ENCODE assay signal across 17 mouse cellular contexts in genomic region chr1:133350210-133350609, GRCm38 (mm10). TPM values are rescaled to one million over a fixed set of nuclear protein-coding genes. Genes with fewer than 3 reads are reported as not detected.
"Had no signal": no experiment of that assay in that cellular context is flagged by ENCODE, and none has a peak within 500 bp of the region (broad histone marks: within the 10 kb centered on the region; RNA-seq: fewer than 3 reads in every experiment).

TSS of gene Ren1 (plus strand) at chr1:133350510.

- H3K9me3 ChIP-seq: intestine, embryonic 15.5 days; limb, embryonic 10.5 days; liver, embryonic 15.5 days; neural tube, embryonic 12.5 days had no signal

- H3K9ac ChIP-seq: intestine, embryonic 15.5 days; liver, embryonic 15.5 days; neural tube, embryonic 12.5 days had no signal

- H3K36me3 ChIP-seq: intestine, embryonic 15.5 days; limb, embryonic 10.5 days; liver, embryonic 15.5 days; neural tube, embryonic 12.5 days had no signal

- ATAC-seq: intestine, embryonic 15.5 days; lung, postnatal 0 days had no signal

- H3K4me3 ChIP-seq: intestine, embryonic 15.5 days; left cerebral cortex, adult 2 months; limb, embryonic 10.5 days; liver, embryonic 15.5 days; neural tube, embryonic 12.5 days had no signal

- H3K4me1 ChIP-seq: neural tube, embryonic 12.5 days had no signal

- H3K27me3 ChIP-seq: intestine, embryonic 15.5 days; neural tube, embryonic 12.5 days had no signal

- H3K4me2 ChIP-seq: intestine, embryonic 15.5 days; liver, embryonic 11.5 days; liver, embryonic 15.5 days; neural tube, embryonic 12.5 days had no signal

- H3K27ac ChIP-seq: intestine, embryonic 15.5 days; left cerebral cortex, adult 2 months; limb, embryonic 10.5 days; liver, embryonic 15.5 days; neural tube, embryonic 12.5 days had no signal

- DNase-seq: lung, adult 2 months; lung, postnatal 36 days; midbrain, embryonic 14.5 days; thymus, adult 18-20 months; thymus, postnatal 14 days had no signal

RNA-seq across cellular contexts. Expression of gene Ren1, which starts in this region (rescaled TPM):
- total RNA-seq: layer of hippocampus, postnatal 25 days; left cerebral cortex, adult 2 months; left cerebral cortex, postnatal 14 days; megakaryocyte progenitor cell, adult 5-6 weeks; monocyte, adult 5-6 weeks; neutrophil, adult 5-6 weeks had no signal
- polyA plus RNA-seq: limb, embryonic 10.5 days; midbrain, embryonic 14.5 days had no signal
